Mouse (Mus musculus) MEL (cell line): ENCODE results near the gene Cabp2. TPM values are rescaled to one million over a fixed set of nuclear protein-coding genes. Genes with fewer than 3 reads are reported as not detected.
"Not testable (repeated sequence)": the region's sequence is repeated elsewhere in the genome, so short reads cannot be mapped to it uniquely, and the experiment has no call there.

Source experiments
- DNase-seq: peaks from one replicate; pipeline ENCODE4 v3.0.0; 2011; ENCODE audit warnings: low read depth, low spot score
- H3K27ac ChIP-seq: 2 replicates; pipeline ENCODE4 v1.5.1; 2012; ENCODE audit warnings: low read depth, mild to moderate bottlenecking, control low read depth, low read length, moderate library complexity; ENCODE audit not compliant: control insufficient read depth
- H3K27me3 ChIP-seq, 2 experiments: fragments of 150-350 bp in 1 of 2; sonication (generic) in 1 of 2; 2 replicates each; pipeline ENCODE4 v1.6.1; 2012; ENCODE audit warnings: low read length in 2 of 2, mild to moderate bottlenecking in 2 of 2, improper control_type of control experiment in 1 of 2, moderate library complexity in 1 of 2; ENCODE audit not compliant: insufficient read depth in 2 of 2, control insufficient read depth in 1 of 2
- H3K36me3 ChIP-seq, 2 experiments: 2 replicates each; pipeline ENCODE4 v1.6.1; 2012 to 2014; ENCODE audit warnings: low read length in 2 of 2, improper control_type of control experiment in 1 of 2, inconsistent platforms in 1 of 2, mild to moderate bottlenecking in 1 of 2; ENCODE audit not compliant: insufficient read depth in 2 of 2, control insufficient read depth in 1 of 2
- H3K4me1 ChIP-seq, 2 experiments: fragments of 150-350 bp in 1 of 2; sonication (generic) in 1 of 2; 2 replicates each; pipeline ENCODE4 v1.6.1; 2012; ENCODE audit warnings: low read length in 2 of 2, improper control_type of control experiment in 1 of 2, mild to moderate bottlenecking in 1 of 2; ENCODE audit not compliant: insufficient read depth in 2 of 2, control insufficient read depth in 1 of 2
- H3K4me3 ChIP-seq, 2 experiments: fragments of 150-350 bp in 1 of 2; sonication (generic) in 1 of 2; 2 replicates each; pipeline ENCODE4 v1.5.1; 2012; ENCODE audit warnings: low read depth in 2 of 2, low read length in 2 of 2, mild to moderate bottlenecking in 2 of 2, moderate library complexity in 2 of 2, control low read depth in 1 of 2, improper control_type of control experiment in 1 of 2; ENCODE audit not compliant: control insufficient read depth in 1 of 2, insufficient read depth in 1 of 2
- H3K79me2 ChIP-seq: 2 replicates; pipeline ENCODE4 v1.6.1; 2012; ENCODE audit warnings: mild to moderate bottlenecking, low read length, moderate library complexity; ENCODE audit not compliant: control insufficient read depth, poor library complexity, insufficient read depth
- H3K9ac ChIP-seq: 2 replicates; pipeline ENCODE4 v1.6.1; 2012; ENCODE audit warnings: low read depth, mild to moderate bottlenecking, control low read depth, low read length, moderate library complexity; ENCODE audit not compliant: control insufficient read depth, poor library complexity, severe bottlenecking
- H3K9me3 ChIP-seq: fragments of 150-350 bp; sonication (generic); replicated peaks from 2 replicates; pipeline ENCODE4 v1.6.1; 2012; ENCODE audit warnings: mild to moderate bottlenecking, low read length, improper control_type of control experiment, moderate library complexity; ENCODE audit not compliant: insufficient read depth
- CTCF ChIP-seq, 3 experiments: IDR thresholded peaks in 2 of 3; conservative IDR thresholded peaks in 1 of 3; 2 replicates each; pipeline ENCODE4 v1.5.1; 2011 to 2012; ENCODE audit warnings: low read length in 3 of 3, low read depth in 2 of 3, mild to moderate bottlenecking in 2 of 3, improper control_type of control experiment in 1 of 3, inconsistent platforms in 1 of 3, mixed read lengths in 1 of 3, moderate library complexity in 1 of 3; ENCODE audit not compliant: control insufficient read depth in 1 of 3, insufficient read depth in 1 of 3, poor library complexity in 1 of 3, severe bottlenecking in 1 of 3
- E2F4 ChIP-seq: IDR thresholded peaks from 2 replicates; pipeline ENCODE4 v1.6.1; 2011; ENCODE audit warnings: low read depth, low read length, improper control_type of control experiment, borderline replicate concordance
- GABPA ChIP-seq: IDR thresholded peaks from 2 replicates; pipeline ENCODE4 v1.6.1; 2012; ENCODE audit warnings: low read depth, mild to moderate bottlenecking, inconsistent platforms, low read length, improper control_type of control experiment, moderate library complexity
- GATA1 ChIP-seq: IDR thresholded peaks from 2 replicates; pipeline ENCODE4 v1.6.1; 2011; ENCODE audit warnings: low read depth, low read length, improper control_type of control experiment
- HCFC1 ChIP-seq: IDR thresholded peaks from 2 replicates; pipeline ENCODE4 v1.6.1; 2012; ENCODE audit warnings: low read depth, mild to moderate bottlenecking, inconsistent platforms, low read length, improper control_type of control experiment, moderate library complexity
- MAZ ChIP-seq: IDR thresholded peaks from 2 replicates; pipeline ENCODE4 v1.6.1; 2012; ENCODE audit warnings: low read depth, mild to moderate bottlenecking, inconsistent platforms, low read length, improper control_type of control experiment
- MYB ChIP-seq: IDR thresholded peaks from 2 replicates; pipeline ENCODE4 v1.6.1; 2011; ENCODE audit warnings: mild to moderate bottlenecking, low read depth, low read length, improper control_type of control experiment
- MYC ChIP-seq: IDR thresholded peaks from 2 replicates; pipeline ENCODE4 v1.6.1; 2011; ENCODE audit warnings: low read depth, mild to moderate bottlenecking, low read length, improper control_type of control experiment, moderate library complexity
- NRF1 ChIP-seq: IDR thresholded peaks from 2 replicates; pipeline ENCODE4 v1.6.1; 2014; ENCODE audit warnings: low read depth, mild to moderate bottlenecking, inconsistent platforms, low read length, improper control_type of control experiment, moderate library complexity; ENCODE audit not compliant: poor library complexity, insufficient read depth, severe bottlenecking
- POLR2AphosphoS2 ChIP-seq: IDR thresholded peaks from 2 replicates; pipeline ENCODE4 v1.6.1; 2011; ENCODE audit warnings: low read length, improper control_type of control experiment
- RAD21 ChIP-seq: IDR thresholded peaks from 2 replicates; pipeline ENCODE4 v1.6.1; 2011; ENCODE audit warnings: mild to moderate bottlenecking, low read depth, low read length, improper control_type of control experiment
- SMC3 ChIP-seq: IDR thresholded peaks from 2 replicates; pipeline ENCODE4 v1.6.1; 2011; ENCODE audit warnings: low read depth, low read length, improper control_type of control experiment
- TBP ChIP-seq: IDR thresholded peaks from 2 replicates; pipeline ENCODE4 v1.8.0; 2011; ENCODE audit warnings: low read depth, low read length, improper control_type of control experiment
- TCF12 ChIP-seq: IDR thresholded peaks from 2 replicates; pipeline ENCODE4 v1.6.1; 2014; ENCODE audit warnings: low read depth, mild to moderate bottlenecking, inconsistent platforms, low read length, improper control_type of control experiment, moderate library complexity
- USF1 ChIP-seq: IDR thresholded peaks from 2 replicates; pipeline ENCODE4 v1.6.1; 2014; ENCODE audit warnings: low read depth, mild to moderate bottlenecking, inconsistent platforms, low read length, improper control_type of control experiment, moderate library complexity
- ZC3H11A ChIP-seq: IDR thresholded peaks from 2 replicates; pipeline ENCODE4 v1.6.1; 2012; ENCODE audit warnings: low read depth, mild to moderate bottlenecking, inconsistent platforms, low read length, improper control_type of control experiment
- ZKSCAN1 ChIP-seq: IDR thresholded peaks from 2 replicates; pipeline ENCODE4 v1.6.1; 2012; ENCODE audit warnings: low read depth, mild to moderate bottlenecking, inconsistent platforms, low read length, improper control_type of control experiment, moderate library complexity
- ZNF384 ChIP-seq: IDR thresholded peaks from 2 replicates; pipeline ENCODE4 v1.6.1; 2012; ENCODE audit warnings: low read depth, mild to moderate bottlenecking, inconsistent platforms, low read length, improper control_type of control experiment
- polyA plus RNA-seq, 2 experiments: library from polyadenylated mRNA; stranded (reverse) in 1 of 2; unstranded in 1 of 2; fragments of >175 nt in 1 of 2; fragments of >200 nt in 1 of 2; gene quantifications; 2 replicates each; pipeline versions ENCODE4 v1.2.1 to v1.2.4; 2012; ENCODE audit warnings: low replicate concordance in 2 of 2, low read depth in 1 of 2; ENCODE audit not compliant: insufficient read length in 2 of 2, insufficient read depth in 1 of 2, missing spikeins in 1 of 2
- total RNA-seq: library from RNA; depleted of rRNA; stranded (reverse); fragments of 300-350 nt; gene quantifications from 2 replicates; pipeline ENCODE4 v1.2.3, GENCODE M21; 2012

Cabp2 gene
- total and polyA plus RNA-seq, 3 experiments, result 0.14 TPM; not detected in 2

- H3K4me1 ChIP-seq, result peaks cover 0 to 7% of the 10 kb centered on the region in 2 experiments; a peak in 2 of 4 replicates
- TF ChIP-seq E2F4, result no peak
- no peak for TF ChIP-seq MYC
- no peak for TF ChIP-seq MAZ
- no peak for TF ChIP-seq USF1
- no peak for TF ChIP-seq TBP
- peak; percentile 68 for TF ChIP-seq ZC3H11A
- no peak for TF ChIP-seq NRF1
- TF ChIP-seq GABPA, result no peak
- no peak for TF ChIP-seq ZNF384
- TF ChIP-seq TCF12, result no peak
- TF ChIP-seq RAD21, result peak; percentile 85
- TF ChIP-seq POLR2AphosphoS2, result no peak
- no peak for TF ChIP-seq HCFC1
- no peak for TF ChIP-seq ZKSCAN1
- peak; percentile 57 to 91 (median 77) for TF ChIP-seq CTCF (IDR thresholded peaks at IDR 0.05 in 2 of 3, conservative IDR thresholded peaks at IDR 0.05 in 1 of 3; ENCODE audit: control insufficient read depth in 1 of 3, insufficient read depth in 1 of 3, low read depth in 2 of 3, low read length in 3 of 3, poor library complexity in 1 of 3, severe bottlenecking in 1 of 3)
- TF ChIP-seq SMC3, result peak; percentile 91
- TF ChIP-seq GATA1, result no peak
- no peak for TF ChIP-seq MYB
- no peak overlapping the region for H3K27ac ChIP-seq
- no peaks in the 10 kb centered on the region for H3K9me3 ChIP-seq
- no peaks in the 10 kb centered on the region for H3K79me2 ChIP-seq
- H3K27me3 ChIP-seq, result no peaks in the 10 kb centered on the region
- no peak overlapping the region for H3K9ac ChIP-seq
- no peak overlapping the region for H3K4me3 ChIP-seq
- peaks cover 0 to 3% of the 10 kb centered on the region in 2 experiments; a peak in 1 of 4 replicates for H3K36me3 ChIP-seq
- peak; percentile 87 for DNase-seq
Observed at GRCm38 (mm10) chr19:4047859-4048258, 33.5 kb upstream of the Cabp2 start.

- DNase-seq, result not testable (repeated sequence)
Observed at GRCm38 (mm10) chr19:4049069-4049468, 32.3 kb upstream of the Cabp2 start.

More at GRCm38 (mm10) chr19:4049069-4049468, 32.3 kb upstream of the Cabp2 start:
- TF ChIP-seq SMC3 (peak; percentile 37; the same call in 1 of the 2 replicates), CTCF (IDR thresholded peaks at IDR 0.05 in 2 of 3, conservative IDR thresholded peaks at IDR 0.05 in 1 of 3; ENCODE audit: control insufficient read depth in 1 of 3, insufficient read depth in 1 of 3, low read depth in 2 of 3, low read length in 3 of 3, poor library complexity in 1 of 3, severe bottlenecking in 1 of 3) (peak; percentile 18 to 37 (median 21); a peak in 3 of 6 replicates), RAD21 (peak; percentile 34)
- not testable (repeated sequence) for H3K36me3 ChIP-seq, H3K79me2 ChIP-seq, H3K4me1 ChIP-seq, H3K9ac ChIP-seq, H3K27me3 ChIP-seq, H3K4me3 ChIP-seq, H3K27ac ChIP-seq, H3K9me3 ChIP-seq
